Mouse (Mus musculus): ENCODE measurements around the gene Rps6kb2.

Rps6kb2 gene

GRCm38 (mm10) chr19:4155223-4156072 is 7.7 kb downstream of the Rps6kb2 start:
- DNase-seq (ENCODE audit: extremely low spot score, low read depth, low spot score) = no peak

- no peak for DNase-seq (ENCODE audit: extremely low spot score, low read depth, low spot score)
Measured at GRCm38 (mm10) chr19:4154437-4155222, 8.5 kb downstream of the Rps6kb2 start.

- no peak for DNase-seq (ENCODE audit: extremely low spot score, low read depth, low spot score)
Measured at GRCm38 (mm10) chr19:4153232-4153654, 9.9 kb downstream of the Rps6kb2 start, which contains the start of gene Ptprcap. Gene Ptprcap (plus strand): TSS chr19:4153604.

GRCm38 (mm10) chr19:4152445-4153231 is 10.5 kb downstream of the Rps6kb2 start:
- DNase-seq (ENCODE audit: extremely low spot score, low read depth, low spot score) = no peak

- no peak for DNase-seq (ENCODE audit: extremely low spot score, low read depth, low spot score)
Measured at GRCm38 (mm10) chr19:4151898-4152297, 11.3 kb downstream of the Rps6kb2 start.

GRCm38 (mm10) chr19:4151488-4151860 is 11.7 kb downstream of the Rps6kb2 start:
- DNase-seq (ENCODE audit: extremely low spot score, low read depth, low spot score) = no peak

GRCm38 (mm10) chr19:4150567-4151487 is 12.3 kb downstream of the Rps6kb2 start:
- no peak for DNase-seq (ENCODE audit: extremely low spot score, low read depth, low spot score)

- no peak for DNase-seq (ENCODE audit: extremely low spot score, low read depth, low spot score)
Measured at GRCm38 (mm10) chr19:4149764-4150461, 13.2 kb downstream of the Rps6kb2 start.

GRCm38 (mm10) chr19:4149283-4149682 is 13.9 kb downstream of the Rps6kb2 start:
- DNase-seq (ENCODE audit: extremely low spot score, low read depth, low spot score) = no peak

- DNase-seq (ENCODE audit: extremely low spot score, low read depth, low spot score) = no peak
Measured at GRCm38 (mm10) chr19:4148819-4149218, 14.3 kb downstream of the Rps6kb2 start.

- peak; percentile 54 for DNase-seq (ENCODE audit: extremely low spot score, low read depth, low spot score)
Measured at GRCm38 (mm10) chr19:4148491-4148806, 14.7 kb downstream of the Rps6kb2 start, which contains the start of gene Coro1b. Gene Coro1b (plus strand): TSS chr19:4148619.

- DNase-seq (ENCODE audit: extremely low spot score, low read depth, low spot score) = no peak
Measured at GRCm38 (mm10) chr19:4147782-4148490, 15.2 kb downstream of the Rps6kb2 start.

- DNase-seq (ENCODE audit: extremely low spot score, low read depth, low spot score) = no peak
Measured at GRCm38 (mm10) chr19:4147022-4147405, 16.1 kb downstream of the Rps6kb2 start.

GRCm38 (mm10) chr19:4146366-4147021 is 16.7 kb downstream of the Rps6kb2 start:
- no peak for DNase-seq (ENCODE audit: extremely low spot score, low read depth, low spot score)

- no peak for DNase-seq (ENCODE audit: extremely low spot score, low read depth, low spot score)
Measured at GRCm38 (mm10) chr19:4145936-4146335, 17.2 kb downstream of the Rps6kb2 start.

GRCm38 (mm10) chr19:4144550-4145498 is 18.3 kb downstream of the Rps6kb2 start:
- DNase-seq (ENCODE audit: extremely low spot score, low read depth, low spot score) = no peak

- no peak for DNase-seq (ENCODE audit: extremely low spot score, low read depth, low spot score)
Measured at GRCm38 (mm10) chr19:4143759-4144268, 19.3 kb downstream of the Rps6kb2 start, which contains the start of gene Cabp4. Gene Cabp4 (minus strand): TSS chr19:4144033.
